Mouse (Mus musculus) brain, adult 2 months (tissue): ENCODE measurements around the gene Tatdn2.

ENCODE experiments used
- DNase-seq: peaks from one replicate; pipeline ENCODE4 v3.0.0; 2011; ENCODE audit warnings: low read depth, low spot score

The Tatdn2 gene

GRCm38 (mm10) chr6:113696582-113697221, at the start of gene Tatdn2:
Gene Tatdn2, plus strand, starts transcription at chr6:113697050.
- DNase-seq, result peak; percentile 100

GRCm38 (mm10) chr6:113649346-113650196, 47.3 kb upstream of the Tatdn2 start:
- no peak for DNase-seq

GRCm38 (mm10) chr6:113650197-113650640, 46.6 kb upstream of the Tatdn2 start:
- peak; percentile 19 for DNase-seq

- no peak for DNase-seq
Measured at GRCm38 (mm10) chr6:113651626-113652025, 45.2 kb upstream of the Tatdn2 start.

- DNase-seq, result no peak
Measured at GRCm38 (mm10) chr6:113653551-113653950, 43.3 kb upstream of the Tatdn2 start.

- DNase-seq, result no peak
Measured at GRCm38 (mm10) chr6:113654102-113654501, 42.7 kb upstream of the Tatdn2 start.

- DNase-seq, result no peak
Measured at GRCm38 (mm10) chr6:113654753-113655397, 42.0 kb upstream of the Tatdn2 start.

- DNase-seq, result no peak
Measured at GRCm38 (mm10) chr6:113655475-113655874, 41.4 kb upstream of the Tatdn2 start.

GRCm38 (mm10) chr6:113656847-113657246, 40.0 kb upstream of the Tatdn2 start:
- DNase-seq, result no peak

- no peak for DNase-seq
Measured at GRCm38 (mm10) chr6:113658226-113658625, 38.6 kb upstream of the Tatdn2 start.

GRCm38 (mm10) chr6:113659648-113660491, 37.0 kb upstream of the Tatdn2 start:
- DNase-seq, result peak; percentile 53

- peak; percentile 23 for DNase-seq
Measured at GRCm38 (mm10) chr6:113660492-113661352, 36.1 kb upstream of the Tatdn2 start.

GRCm38 (mm10) chr6:113661353-113662241, 35.3 kb upstream of the Tatdn2 start:
- peak; percentile 77 for DNase-seq

GRCm38 (mm10) chr6:113662964-113663700, 33.7 kb upstream of the Tatdn2 start:
- peak; percentile 24 for DNase-seq

- no peak for DNase-seq
Measured at GRCm38 (mm10) chr6:113664305-113664704, 32.5 kb upstream of the Tatdn2 start.

- no peak for DNase-seq
Measured at GRCm38 (mm10) chr6:113667611-113668122, 29.2 kb upstream of the Tatdn2 start.

- peak; percentile 35 for DNase-seq
Measured at GRCm38 (mm10) chr6:113668287-113669154, 28.3 kb upstream of the Tatdn2 start.
